Mouse (Mus musculus) ZHBTc4 (cell line): Measurements from ENCODE around the gene Rabac1.

Experiments used
- DNase-seq: peaks from one replicate; pipeline ENCODE4 v3.0.0-alpha.2; 2011; ENCODE audit warnings: low read depth, low spot score

The Rabac1 gene

GRCm38 (mm10) chr7:24971972-24972893 is at the start of gene Rabac1:
TSS of gene Rabac1 (minus strand) at chr7:24972754.
- DNase-seq = peak; percentile 97

GRCm38 (mm10) chr7:25011592-25011991 is 39.0 kb upstream of the Rabac1 start:
- DNase-seq = no peak

- peak; percentile 82 for DNase-seq
Observed at GRCm38 (mm10) chr7:25010090-25010913, 37.7 kb upstream of the Rabac1 start.

- DNase-seq = peak; percentile 90
Observed at GRCm38 (mm10) chr7:25009099-25009700, 36.6 kb upstream of the Rabac1 start.

- DNase-seq = peak; percentile 87
Observed at GRCm38 (mm10) chr7:25008635-25009034, 36.1 kb upstream of the Rabac1 start.

GRCm38 (mm10) chr7:25007609-25008374 is 35.2 kb upstream of the Rabac1 start:
- DNase-seq = peak; percentile 70

GRCm38 (mm10) chr7:25006586-25007364 is 34.2 kb upstream of the Rabac1 start:
- DNase-seq = no peak

- no peak for DNase-seq
Observed at GRCm38 (mm10) chr7:25006171-25006570, 33.6 kb upstream of the Rabac1 start.

- peak; percentile 56 for DNase-seq
Observed at GRCm38 (mm10) chr7:25005421-25006065, 33.0 kb upstream of the Rabac1 start, which contains the start of gene Atp1a3. TSS of gene Atp1a3 (minus strand) at chr7:25005958.

GRCm38 (mm10) chr7:25004806-25005205 is 32.3 kb upstream of the Rabac1 start:
- no peak for DNase-seq

- DNase-seq = no peak
Observed at GRCm38 (mm10) chr7:25003820-25004388, 31.4 kb upstream of the Rabac1 start.

GRCm38 (mm10) chr7:25003291-25003690 is 30.7 kb upstream of the Rabac1 start:
- no peak for DNase-seq

GRCm38 (mm10) chr7:25000711-25001110 is 28.2 kb upstream of the Rabac1 start:
- no peak for DNase-seq

GRCm38 (mm10) chr7:25000211-25000610 is 27.7 kb upstream of the Rabac1 start:
- DNase-seq = no peak

GRCm38 (mm10) chr7:24993081-24993480 is 20.5 kb upstream of the Rabac1 start:
- no peak for DNase-seq

- no peak for DNase-seq
Observed at GRCm38 (mm10) chr7:24990478-24990877, 17.9 kb upstream of the Rabac1 start.

- no peak for DNase-seq
Observed at GRCm38 (mm10) chr7:24987941-24988340, 15.4 kb upstream of the Rabac1 start.

- peak; percentile 70 for DNase-seq
Observed at GRCm38 (mm10) chr7:24985799-24986198, 13.2 kb upstream of the Rabac1 start.

GRCm38 (mm10) chr7:24984307-24984706 is 11.8 kb upstream of the Rabac1 start:
- DNase-seq = peak; percentile 66
